Mouse (Mus musculus) left cerebral cortex, postnatal 10 days (tissue): ENCODE measurements around the gene Chrna5. TPM values are rescaled to one million over a fixed set of nuclear protein-coding genes. Genes with fewer than 3 reads are reported as not detected.

Experiments used
- total RNA-seq, 2 experiments: library from RNA; stranded (reverse); gene quantifications; 2 replicates each; pipeline ENCODE4 v1.2.3; 2021

The Chrna5 gene
- total RNA-seq, 2 experiments from 2014 or later: 5.3 TPM

Other genes with a start within 250 kb of the Chrna5 start
- gene Wdr61, start 246.4 kb upstream of the Chrna5 start, total RNA-seq: 10 to 100 TPM; 52.5 to 54.1 TPM
- gene Crabp1, start 216.1 kb upstream of the Chrna5 start, total RNA-seq: 1 to 10 TPM; 2.6 to 9.5 TPM
- gene Ireb2, start 117.1 kb upstream of the Chrna5 start, total RNA-seq: 10 to 100 TPM; 72.2 to 72.6 TPM
- gene Hykk, start 63.6 kb upstream of the Chrna5 start, total RNA-seq: 1 to 10 TPM; 1.4 to 1.6 TPM
- gene Psma4, start 30.1 kb upstream of the Chrna5 start, total RNA-seq: 100 to 1,000 TPM; 146 to 151 TPM
- not detected for gene AY074887, start 29.9 kb upstream of the Chrna5 start, total RNA-seq
- gene Chrna3, start 45.7 kb downstream of the Chrna5 start, total RNA-seq: 1 to 10 TPM; 3.2 to 3.7 TPM
- gene Chrnb4, start 67.9 kb downstream of the Chrna5 start, total RNA-seq: under 1 TPM in 1 of 2 experiments, not detected in 1; 0.15 TPM
- 10 to 100 TPM; 45.5 to 47.8 TPM for gene Ube2q2, start 168.0 kb downstream of the Chrna5 start, total RNA-seq
- gene Fbxo22, start 228.0 kb downstream of the Chrna5 start, total RNA-seq: 10 to 100 TPM; 47.5 to 48.6 TPM